Mouse (Mus musculus): ENCODE results near the gene Ptch2. TPM values are rescaled to one million over a fixed set of nuclear protein-coding genes. Genes with fewer than 3 reads are reported as not detected.

Gene Ptch2
- polyA plus RNA-seq, 1 experiment = 31.2 TPM

DNA sequence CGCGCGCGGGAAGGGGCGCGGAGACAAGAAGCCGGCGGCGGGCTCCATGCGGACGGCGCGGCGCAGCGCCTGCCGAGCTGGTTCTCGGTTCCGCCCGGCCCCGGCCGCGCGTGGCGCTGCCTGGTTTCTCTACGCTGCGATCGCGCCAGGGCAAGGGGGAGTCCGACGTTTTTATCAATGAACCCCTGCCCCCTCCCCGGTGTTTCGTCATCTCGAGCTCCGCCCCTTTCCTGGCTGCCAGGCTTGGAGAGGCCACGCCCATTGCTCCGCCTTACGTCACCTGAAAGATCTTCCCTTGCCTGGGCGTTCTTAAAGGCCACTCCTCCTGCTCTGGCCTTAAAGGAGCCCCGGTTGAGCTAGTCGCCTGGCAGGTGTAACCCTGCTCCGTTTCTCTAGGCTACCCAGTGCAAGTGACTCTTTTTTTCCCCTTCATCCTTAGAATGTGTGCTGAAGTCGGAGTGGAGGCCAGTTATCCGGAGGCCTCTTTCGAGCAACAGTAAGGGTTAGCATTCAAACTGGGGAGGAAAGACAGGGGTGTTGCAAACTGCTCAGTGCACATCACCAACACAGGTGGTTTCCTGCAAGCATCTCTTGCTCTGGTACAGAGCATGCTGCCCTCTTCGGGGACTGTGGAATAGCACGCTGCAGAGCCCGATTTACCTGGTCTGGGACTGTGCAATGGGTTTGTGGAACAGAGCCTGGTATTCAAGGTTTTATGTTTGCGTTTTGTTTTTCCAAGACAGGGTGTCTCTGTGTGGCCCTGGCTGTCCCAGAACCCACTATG lies 38.1 kb downstream of the Ptch2 start, which contains the start of gene Plk3:
Gene Plk3 (minus strand): TSS at position 147 of the 784 bp plus-strand sequence.
- TF ChIP-seq CTCF (IDR thresholded peaks at IDR 0.05; ENCODE audit: control insufficient read depth, insufficient read depth, insufficient replicate concordance, low read depth, low read length) (no peak), POLR2A (IDR thresholded peaks at IDR 0.05; ENCODE audit: control insufficient read depth, low read depth, low read length) (0 out of 2 replicates have a peak, but pooled peaks have one; percentile 24)
- Histone ChIP-seq H3K27me3 (ENCODE audit: control insufficient read depth, insufficient read depth, low read length) (no peaks in the 10 kb centered on the region), H3K4me3 (ENCODE audit: control insufficient read depth, low read depth, low read length) (peak within 1 kb of the TSS; percentile 84), H3K4me1 (ENCODE audit: control insufficient read depth, insufficient read depth, low read length) (peaks cover 17% of the 10 kb centered on the region), H3K36me3 (ENCODE audit: control insufficient read depth, insufficient read depth, low read length) (no peaks in the 10 kb centered on the region), H3K27ac (ENCODE audit: control insufficient read depth, insufficient read depth, low read depth, low read length) (no peak within 1 kb of the TSS)

DNA sequence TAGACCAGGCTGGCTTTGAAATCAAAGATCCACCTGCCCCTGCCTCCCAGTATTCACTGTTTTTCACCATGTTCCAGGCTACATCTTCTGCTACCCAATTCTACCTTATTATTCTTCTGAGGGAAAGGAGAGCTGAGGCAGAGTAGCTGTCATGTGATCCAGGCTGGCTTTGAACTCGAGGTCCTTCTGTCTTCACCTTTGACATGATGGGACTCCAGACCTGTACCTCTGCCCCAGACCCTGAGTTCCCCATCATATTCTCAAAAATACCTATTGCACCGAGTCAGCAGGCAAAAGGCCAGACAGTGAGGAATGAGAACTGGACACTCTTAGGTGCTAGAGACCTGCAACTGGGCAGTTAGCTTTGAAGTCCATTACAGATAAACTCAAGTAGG lies 38.7 kb downstream of the Ptch2 start:
- no peak for TF ChIP-seq POLR2A (IDR thresholded peaks at IDR 0.05; ENCODE audit: control insufficient read depth, low read depth, low read length)
- TF ChIP-seq CTCF (IDR thresholded peaks at IDR 0.05; ENCODE audit: control insufficient read depth, insufficient read depth, insufficient replicate concordance, low read depth, low read length) = no peak
- peaks cover 17% of the 10 kb centered on the region for H3K4me1 ChIP-seq (ENCODE audit: control insufficient read depth, insufficient read depth, low read length)
- no peaks in the 10 kb centered on the region for H3K27me3 ChIP-seq (ENCODE audit: control insufficient read depth, insufficient read depth, low read length)
- H3K36me3 ChIP-seq (ENCODE audit: control insufficient read depth, insufficient read depth, low read length) = no peaks in the 10 kb centered on the region
- no peak overlapping the region for H3K4me3 ChIP-seq (ENCODE audit: control insufficient read depth, low read depth, low read length)
- no peak overlapping the region for H3K27ac ChIP-seq (ENCODE audit: control insufficient read depth, insufficient read depth, low read depth, low read length)

DNA sequence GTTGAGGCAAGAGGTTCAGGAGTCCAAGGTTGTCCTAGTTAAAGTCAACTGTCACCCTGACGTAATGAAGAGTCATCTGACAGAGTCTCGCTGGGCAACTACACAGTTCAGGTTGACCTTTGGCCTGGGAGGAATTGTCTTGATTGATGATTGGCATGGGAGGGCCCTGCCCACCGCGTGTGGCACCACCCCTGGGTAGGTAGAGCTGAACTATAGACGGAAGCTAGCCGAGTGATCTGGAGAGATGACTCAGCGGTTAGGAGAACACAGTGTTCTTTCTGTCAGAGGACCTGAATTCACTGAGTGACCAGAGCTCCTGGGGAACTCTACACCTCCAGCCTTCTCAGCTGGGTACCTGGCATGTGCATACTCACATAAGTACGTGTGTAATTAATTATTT lies 40.2 kb downstream of the Ptch2 start:
- H3K4me3 ChIP-seq (ENCODE audit: control insufficient read depth, low read depth, low read length) = no peak overlapping the region
- H3K36me3 ChIP-seq (ENCODE audit: control insufficient read depth, insufficient read depth, low read length) = no peaks in the 10 kb centered on the region
- peaks cover 17% of the 10 kb centered on the region for H3K4me1 ChIP-seq (ENCODE audit: control insufficient read depth, insufficient read depth, low read length)
- TF ChIP-seq CTCF (IDR thresholded peaks at IDR 0.05; ENCODE audit: control insufficient read depth, insufficient read depth, insufficient replicate concordance, low read depth, low read length) (no peak), POLR2A (IDR thresholded peaks at IDR 0.05; ENCODE audit: control insufficient read depth, low read depth, low read length) (no peak)
- H3K27ac ChIP-seq (ENCODE audit: control insufficient read depth, insufficient read depth, low read depth, low read length) = no peak overlapping the region
- no peaks in the 10 kb centered on the region for H3K27me3 ChIP-seq (ENCODE audit: control insufficient read depth, insufficient read depth, low read length)

DNA sequence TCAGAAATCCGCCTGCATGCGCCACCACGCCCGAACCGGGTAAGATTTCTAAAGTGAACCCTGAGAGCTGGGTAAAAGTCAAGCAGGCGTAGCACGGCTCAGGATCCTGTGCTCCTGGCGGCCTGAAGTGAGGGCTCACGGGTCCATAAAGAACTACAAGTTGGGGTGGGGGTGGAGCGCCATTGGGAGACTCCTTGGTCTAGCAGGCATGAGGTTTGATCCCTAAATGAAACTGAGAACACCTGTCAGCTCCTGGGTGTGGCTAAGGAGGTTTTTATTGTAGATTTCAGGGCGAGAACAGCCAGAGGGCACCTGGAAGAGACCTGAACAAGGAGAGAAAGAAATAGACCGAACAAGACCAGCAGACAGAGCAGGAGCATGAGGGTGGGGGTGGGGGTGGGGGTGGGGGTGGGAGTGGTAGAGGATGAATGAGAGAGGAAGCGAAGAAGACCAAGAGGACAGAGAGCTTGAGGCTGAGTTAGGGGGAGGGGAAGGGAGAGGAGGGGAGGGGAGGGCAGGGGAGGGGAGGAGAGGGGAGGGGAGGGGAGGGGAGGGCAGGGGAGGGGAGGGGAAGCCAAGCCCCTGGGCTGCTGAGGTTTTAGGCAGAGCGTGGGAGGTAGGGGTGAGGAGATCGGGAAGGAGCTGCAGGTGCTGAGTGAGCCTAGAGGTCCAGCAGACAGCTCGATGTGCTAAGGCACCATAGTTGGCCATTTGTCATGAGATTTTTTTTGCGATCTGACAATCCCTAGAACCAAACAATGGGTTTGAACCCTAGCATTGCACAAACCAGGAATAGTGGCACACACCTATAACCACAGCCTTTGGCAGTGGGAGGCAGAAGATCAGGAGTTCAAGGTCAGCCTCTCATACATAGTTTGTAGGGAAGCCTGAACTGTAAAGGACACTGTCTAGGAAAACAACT lies 42.7 kb downstream of the Ptch2 start:
- Histone ChIP-seq H3K27ac (ENCODE audit: control insufficient read depth, insufficient read depth, low read depth, low read length) (no peak overlapping the region), H3K27me3 (ENCODE audit: control insufficient read depth, insufficient read depth, low read length) (no peaks in the 10 kb centered on the region), H3K36me3 (ENCODE audit: control insufficient read depth, insufficient read depth, low read length) (no peaks in the 10 kb centered on the region), H3K4me3 (ENCODE audit: control insufficient read depth, low read depth, low read length) (no peak overlapping the region), H3K4me1 (ENCODE audit: control insufficient read depth, insufficient read depth, low read length) (peaks cover 8% of the 10 kb centered on the region)
- TF ChIP-seq POLR2A (IDR thresholded peaks at IDR 0.05; ENCODE audit: control insufficient read depth, low read depth, low read length) (no peak), CTCF (IDR thresholded peaks at IDR 0.05; ENCODE audit: control insufficient read depth, insufficient read depth, insufficient replicate concordance, low read depth, low read length) (no peak)

DNA sequence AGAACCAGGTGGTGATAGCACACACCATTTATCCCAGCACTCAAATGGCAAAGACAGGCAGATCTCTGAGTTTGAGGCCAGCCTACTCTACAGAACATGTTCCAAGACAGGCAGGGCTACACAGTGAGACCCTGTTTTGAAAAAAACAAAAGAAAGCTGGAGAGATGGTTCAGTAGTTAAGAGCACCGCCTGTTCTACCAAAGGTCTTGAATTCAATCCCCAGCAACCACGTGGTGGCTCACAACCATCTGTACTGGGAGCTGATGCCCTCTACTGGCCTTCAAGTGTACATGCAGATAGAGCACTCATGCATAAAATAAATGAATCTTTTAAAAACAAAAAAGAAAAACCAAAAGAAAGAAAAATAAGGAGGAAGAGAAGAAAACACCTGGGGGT lies 43.3 kb downstream of the Ptch2 start:
- no peaks in the 10 kb centered on the region for H3K27me3 ChIP-seq (ENCODE audit: control insufficient read depth, insufficient read depth, low read length)

DNA sequence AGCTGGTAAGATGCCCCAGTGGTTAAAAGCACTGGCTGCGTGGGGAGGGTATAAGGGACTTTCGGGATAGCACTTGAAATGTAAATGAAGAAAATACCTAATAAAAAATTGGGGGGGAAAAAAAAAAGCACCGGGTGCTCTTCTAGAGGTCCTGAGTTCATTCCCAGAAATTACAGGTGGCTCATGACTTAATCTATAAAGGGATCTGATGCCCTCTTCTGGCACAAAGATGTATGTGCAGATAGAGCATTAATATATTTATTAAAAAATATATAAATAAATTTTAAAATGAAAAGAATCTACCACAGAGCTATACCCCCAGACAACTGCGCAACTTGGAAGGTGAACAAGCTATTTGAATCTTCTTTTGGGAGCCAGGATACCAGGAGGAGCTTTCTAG lies 44.7 kb downstream of the Ptch2 start:
- H3K27me3 ChIP-seq (ENCODE audit: control insufficient read depth, insufficient read depth, low read length) = no peaks in the 10 kb centered on the region
- H3K4me1 ChIP-seq (ENCODE audit: control insufficient read depth, insufficient read depth, low read length) = peaks cover 5% of the 10 kb centered on the region

More for the DNA sequence above, 43.3 kb downstream of the Ptch2 start:
- Histone ChIP-seq H3K4me3 (ENCODE audit: control insufficient read depth, low read depth, low read length) (no peak overlapping the region), H3K27ac (ENCODE audit: control insufficient read depth, insufficient read depth, low read depth, low read length) (no peak overlapping the region), H3K4me1 (ENCODE audit: control insufficient read depth, insufficient read depth, low read length) (peaks cover 5% of the 10 kb centered on the region), H3K36me3 (ENCODE audit: control insufficient read depth, insufficient read depth, low read length) (no peaks in the 10 kb centered on the region)
- TF ChIP-seq POLR2A (IDR thresholded peaks at IDR 0.05; ENCODE audit: control insufficient read depth, low read depth, low read length) (no peak), CTCF (IDR thresholded peaks at IDR 0.05; ENCODE audit: control insufficient read depth, insufficient read depth, insufficient replicate concordance, low read depth, low read length) (peak; percentile 38; the same call in 1 of the 2 replicates)

DNA sequence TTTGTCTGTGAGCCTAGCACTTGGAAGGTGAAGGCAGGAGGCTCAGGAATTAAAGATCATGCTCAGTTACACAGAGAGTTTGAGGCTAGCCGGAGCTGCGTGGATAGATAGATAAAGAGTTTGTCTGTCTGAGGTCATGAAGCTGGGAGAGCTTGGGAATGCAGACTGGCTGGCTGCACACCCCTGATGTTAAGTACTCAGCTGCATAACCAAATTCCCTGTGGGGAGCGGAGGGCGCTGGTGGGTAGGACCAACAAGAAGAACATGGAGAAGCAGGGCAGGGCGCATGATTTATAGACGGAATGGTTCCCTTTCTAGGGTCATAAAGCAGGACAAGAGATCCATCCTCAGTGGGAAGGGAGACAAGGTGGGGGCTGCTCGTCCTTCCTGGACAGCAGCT lies 47.1 kb downstream of the Ptch2 start:
- Histone ChIP-seq H3K4me1 (ENCODE audit: control insufficient read depth, insufficient read depth, low read length) (peaks cover 10% of the 10 kb centered on the region), H3K27ac (ENCODE audit: control insufficient read depth, insufficient read depth, low read depth, low read length) (no peak overlapping the region), H3K36me3 (ENCODE audit: control insufficient read depth, insufficient read depth, low read length) (no peaks in the 10 kb centered on the region), H3K4me3 (ENCODE audit: control insufficient read depth, low read depth, low read length) (no peak overlapping the region), H3K27me3 (ENCODE audit: control insufficient read depth, insufficient read depth, low read length) (no peaks in the 10 kb centered on the region)
- no peak for TF ChIP-seq CTCF (IDR thresholded peaks at IDR 0.05; ENCODE audit: control insufficient read depth, insufficient read depth, insufficient replicate concordance, low read depth, low read length)
- no peak for TF ChIP-seq POLR2A (IDR thresholded peaks at IDR 0.05; ENCODE audit: control insufficient read depth, low read depth, low read length)

More for the DNA sequence above, 44.7 kb downstream of the Ptch2 start:
- H3K4me3 ChIP-seq (ENCODE audit: control insufficient read depth, low read depth, low read length) = no peak overlapping the region
- TF ChIP-seq POLR2A (IDR thresholded peaks at IDR 0.05; ENCODE audit: control insufficient read depth, low read depth, low read length) (no peak), CTCF (IDR thresholded peaks at IDR 0.05; ENCODE audit: control insufficient read depth, insufficient read depth, insufficient replicate concordance, low read depth, low read length) (no peak)
- H3K36me3 ChIP-seq (ENCODE audit: control insufficient read depth, insufficient read depth, low read length) = no peaks in the 10 kb centered on the region
- H3K27ac ChIP-seq (ENCODE audit: control insufficient read depth, insufficient read depth, low read depth, low read length) = no peak overlapping the region

Measured in testis, adult 2 months (tissue).